Mouse (Mus musculus): ENCODE data around the gene Elfn2. TPM values are rescaled to one million over a fixed set of nuclear protein-coding genes. Genes with fewer than 3 reads are reported as not detected.

The Elfn2 gene
- polyA plus RNA-seq, 1 experiment from 2014 or later, result 0.91 TPM

DNA sequence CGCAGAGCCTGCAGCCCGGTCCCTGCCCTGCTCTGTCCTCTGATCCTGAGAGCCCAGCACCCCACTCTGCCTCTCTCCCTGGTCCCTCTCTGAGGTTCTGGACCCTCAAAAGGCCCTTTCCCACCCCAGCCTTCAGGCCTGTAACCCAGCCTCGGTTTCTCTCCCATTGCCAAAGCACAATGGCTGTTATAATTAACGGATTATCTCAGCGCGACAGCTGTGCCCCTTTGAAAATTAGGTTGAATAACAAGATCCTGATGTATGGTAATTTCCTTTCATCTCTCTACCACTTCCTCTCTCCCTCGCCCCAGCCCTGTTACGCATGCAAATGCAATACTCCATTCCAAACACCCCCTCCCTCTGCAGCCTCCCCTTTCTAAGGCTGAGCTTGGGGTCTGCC, 35.1 kb downstream of the Elfn2 start:
- peak; percentile 62 for DNase-seq (ENCODE audit: low spot score)

DNA sequence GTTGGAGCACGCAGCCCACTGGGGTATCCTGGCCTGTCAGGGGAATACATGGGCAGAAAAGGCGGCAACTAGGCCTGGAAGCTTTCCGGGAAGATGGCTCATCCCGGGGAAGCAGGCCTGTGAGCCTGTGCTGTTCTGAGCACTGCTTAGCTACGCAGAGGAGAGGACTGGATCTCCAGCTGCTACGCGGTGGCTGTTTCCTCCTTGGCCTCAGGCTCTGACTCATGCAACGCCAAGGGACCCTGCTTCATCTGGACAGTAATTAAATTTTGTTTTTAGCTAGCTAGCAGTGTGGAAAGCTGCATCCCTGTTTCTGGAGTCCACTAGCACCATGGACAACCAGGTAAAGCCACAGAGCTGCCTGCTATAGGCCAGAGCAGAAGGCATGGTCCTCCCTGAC, 36.8 kb downstream of the Elfn2 start:
- no peak for DNase-seq (ENCODE audit: low spot score)

DNA sequence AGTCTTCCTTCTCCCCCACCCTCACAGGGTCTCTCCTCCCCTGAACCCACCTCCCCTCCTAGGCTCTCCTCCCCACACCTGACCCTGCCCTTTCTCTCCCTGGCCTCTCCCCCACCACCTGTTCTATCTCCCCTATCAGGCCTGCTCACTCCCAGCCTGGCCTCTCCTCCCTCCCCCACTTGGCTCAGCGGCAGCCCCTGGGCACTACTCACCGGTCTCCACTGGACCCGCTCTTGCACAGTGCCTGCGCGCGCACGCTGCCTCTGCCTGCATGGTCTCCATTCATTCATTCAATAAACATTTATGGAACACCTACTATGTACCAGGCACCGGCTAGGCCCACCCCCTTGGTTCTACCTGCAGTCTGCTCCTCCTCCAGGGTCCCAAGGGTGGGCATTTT, 37.3 kb downstream of the Elfn2 start:
- DNase-seq (ENCODE audit: low spot score), result no peak

DNA sequence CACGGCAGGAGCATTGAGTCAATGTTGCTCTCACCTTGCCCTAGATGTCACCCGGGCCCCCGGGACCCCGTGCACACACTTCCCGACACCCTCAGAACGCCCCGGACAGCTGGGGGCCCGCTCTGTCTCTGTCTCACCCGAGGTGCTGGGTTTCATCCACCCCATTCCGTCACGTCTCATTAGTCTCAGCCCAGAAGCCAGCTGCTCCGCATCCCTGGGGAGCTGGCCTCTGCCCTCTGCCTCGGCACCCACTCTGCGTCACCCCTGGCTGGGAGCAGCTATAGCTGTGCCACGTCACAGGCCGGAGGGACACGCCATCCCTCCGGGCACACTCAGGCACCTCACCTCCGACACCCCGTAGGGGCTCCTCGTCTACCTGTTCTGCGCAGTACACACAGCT, 38.3 kb downstream of the Elfn2 start:
- no peak for DNase-seq (ENCODE audit: low spot score)

DNA sequence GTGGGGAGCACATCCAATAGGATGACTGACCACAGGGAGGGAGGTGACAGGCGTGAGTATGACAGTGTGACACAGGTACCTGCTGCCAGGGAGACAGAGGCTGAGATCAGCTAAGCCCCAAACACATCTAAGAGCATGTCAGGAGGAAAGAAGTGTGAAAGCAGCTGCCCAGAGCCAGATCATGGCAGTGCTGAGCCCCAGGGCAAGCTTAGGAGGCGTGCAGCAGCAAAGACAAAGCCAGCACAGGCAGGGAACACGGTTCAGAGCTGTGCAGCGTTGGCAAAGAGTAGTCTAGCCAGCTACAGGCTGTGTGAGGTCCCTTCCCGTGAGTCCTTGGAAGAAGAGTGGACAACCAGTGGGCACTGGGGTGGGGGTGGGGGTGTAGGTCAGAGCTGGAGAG, 40.9 kb downstream of the Elfn2 start:
- DNase-seq (ENCODE audit: low spot score), result no peak

DNA sequence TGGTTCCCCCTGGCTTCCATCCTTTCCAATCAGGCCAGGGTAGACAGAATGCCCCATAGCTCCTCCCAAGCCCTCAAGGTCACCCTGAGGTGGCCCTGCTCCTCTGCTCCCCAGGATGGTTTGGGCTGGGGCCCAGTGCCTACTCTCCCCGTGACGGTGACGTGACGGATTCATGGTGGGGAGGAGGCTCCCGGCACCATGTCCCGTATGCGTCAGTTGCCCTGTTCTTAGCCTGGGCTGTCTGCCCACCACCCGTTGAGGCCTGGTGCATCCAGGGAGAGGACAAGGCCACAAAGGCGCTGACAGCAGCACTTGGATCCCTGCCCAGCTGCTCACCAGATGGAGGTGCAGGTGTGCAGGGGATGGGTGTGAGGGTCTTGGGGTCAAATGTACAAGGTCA, 41.6 kb downstream of the Elfn2 start:
- no peak for DNase-seq (ENCODE audit: low spot score)

DNA sequence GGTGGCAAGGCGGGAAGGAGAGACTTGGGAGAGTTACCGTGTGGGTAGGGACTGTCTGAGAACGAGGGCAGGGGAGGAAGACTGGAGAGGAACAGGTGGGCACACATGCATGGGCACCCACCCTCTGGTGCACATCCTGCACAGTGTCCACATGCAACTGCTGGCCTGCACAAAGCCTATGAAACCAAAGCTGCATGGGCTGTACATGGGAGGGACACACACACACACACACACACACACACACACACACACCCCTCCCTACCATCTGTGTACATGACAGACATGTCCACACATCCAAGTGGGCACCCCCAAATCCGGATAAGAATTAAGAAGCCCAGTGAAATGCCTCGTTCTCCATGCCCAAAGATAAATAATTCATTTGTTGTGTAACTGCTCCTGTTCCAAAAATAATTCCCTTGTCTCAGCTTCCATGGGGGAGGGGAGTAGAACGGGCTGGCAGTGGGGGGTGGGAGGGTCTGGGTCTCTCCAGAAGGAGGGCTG, 43.6 kb downstream of the Elfn2 start:
- no peak for DNase-seq (ENCODE audit: low spot score)

DNA sequence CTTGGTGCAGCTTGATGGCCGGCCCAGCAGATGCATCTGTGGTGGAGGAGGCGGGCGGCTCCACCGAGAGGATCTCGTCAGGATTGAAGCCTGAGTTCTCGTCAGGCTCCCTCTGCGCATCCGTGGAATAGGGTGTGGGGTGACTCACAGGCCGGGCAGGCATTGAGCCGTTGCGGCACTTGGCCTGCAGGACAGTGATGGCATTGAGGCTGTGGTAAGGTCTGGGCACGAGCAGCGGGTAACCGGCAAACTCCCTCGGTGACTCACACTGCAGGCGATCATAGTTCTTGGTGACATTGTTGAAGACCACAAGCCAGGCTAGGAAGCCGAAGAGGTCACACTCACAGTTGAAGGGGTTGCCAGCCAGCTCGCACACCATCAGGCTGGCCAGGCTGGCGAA, 45.1 kb downstream of the Elfn2 start:
- no peak for DNase-seq (ENCODE audit: low spot score)

DNA sequence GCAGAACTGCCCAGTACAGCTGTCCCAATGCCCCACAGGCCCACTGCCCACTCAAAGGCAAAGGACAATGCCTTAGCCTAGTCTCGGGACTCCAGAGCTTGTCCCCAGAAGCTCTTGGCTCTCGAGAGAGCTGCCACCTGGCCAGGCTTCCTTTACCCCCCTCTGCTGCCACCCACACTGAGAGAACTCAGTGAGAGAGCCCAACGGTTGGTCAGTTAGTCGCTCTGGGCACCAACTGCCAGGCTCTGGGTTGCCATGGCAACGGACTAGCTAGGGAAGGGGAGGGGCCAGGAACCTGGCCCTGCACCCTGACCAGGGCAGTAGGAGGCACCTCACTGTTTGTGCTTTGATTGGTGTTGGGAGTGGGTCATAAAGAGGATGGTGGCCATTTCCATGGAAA, 48.2 kb downstream of the Elfn2 start:
- DNase-seq (ENCODE audit: low spot score), result no peak

DNA sequence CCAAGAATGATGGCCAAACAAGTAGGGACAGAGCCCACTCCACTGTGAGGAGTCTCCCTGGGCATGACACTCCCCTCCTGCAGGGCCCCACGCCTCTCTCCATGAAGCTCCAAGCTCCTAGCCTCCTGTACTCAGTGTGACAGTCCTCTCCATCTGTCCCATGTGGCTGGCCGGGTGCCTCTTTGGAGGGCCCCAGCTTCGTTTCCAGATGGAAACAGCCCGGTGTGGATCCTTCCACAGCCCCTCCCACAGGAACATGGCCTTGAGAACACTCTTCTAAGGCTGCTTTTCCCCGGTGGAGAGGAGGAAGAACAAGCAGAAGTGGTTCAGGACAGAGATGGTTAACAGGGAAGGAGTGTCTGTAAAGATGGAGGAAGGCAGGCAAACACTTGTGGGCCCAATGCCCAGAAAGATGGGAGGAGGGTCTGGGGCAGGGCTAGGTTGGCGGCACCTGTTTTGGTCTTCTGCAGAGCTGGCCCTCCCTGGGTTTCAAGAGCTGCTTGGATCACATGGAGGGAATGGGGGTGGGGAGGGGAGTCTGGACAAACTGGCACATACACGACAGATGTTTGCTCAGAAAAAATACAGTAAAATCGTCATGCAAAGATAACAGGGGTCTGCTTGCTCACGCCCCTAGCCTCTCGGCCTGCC, 49.2 kb downstream of the Elfn2 start:
- no peak for DNase-seq (ENCODE audit: low spot score)

DNA sequence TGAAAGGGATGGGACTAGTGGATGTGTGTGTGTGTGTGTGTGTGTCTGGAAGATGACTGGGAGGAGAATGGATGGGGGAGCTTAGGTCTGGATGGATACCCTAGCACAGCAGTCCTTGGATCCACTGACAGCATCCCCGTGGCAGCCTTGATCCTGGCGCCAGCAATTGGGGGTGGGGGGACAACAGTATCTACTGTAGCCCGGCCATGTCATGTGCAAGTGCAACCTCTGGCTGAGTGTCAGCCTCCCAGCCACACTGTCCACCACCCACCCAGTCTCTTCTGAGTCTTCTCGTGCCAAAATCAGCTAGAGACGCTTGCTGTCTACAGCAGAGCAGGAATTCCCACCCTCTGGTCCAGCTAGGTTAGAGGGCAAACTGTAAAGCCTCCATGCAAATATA, 54.3 kb downstream of the Elfn2 start:
- no peak for DNase-seq (ENCODE audit: low spot score)

DNA sequence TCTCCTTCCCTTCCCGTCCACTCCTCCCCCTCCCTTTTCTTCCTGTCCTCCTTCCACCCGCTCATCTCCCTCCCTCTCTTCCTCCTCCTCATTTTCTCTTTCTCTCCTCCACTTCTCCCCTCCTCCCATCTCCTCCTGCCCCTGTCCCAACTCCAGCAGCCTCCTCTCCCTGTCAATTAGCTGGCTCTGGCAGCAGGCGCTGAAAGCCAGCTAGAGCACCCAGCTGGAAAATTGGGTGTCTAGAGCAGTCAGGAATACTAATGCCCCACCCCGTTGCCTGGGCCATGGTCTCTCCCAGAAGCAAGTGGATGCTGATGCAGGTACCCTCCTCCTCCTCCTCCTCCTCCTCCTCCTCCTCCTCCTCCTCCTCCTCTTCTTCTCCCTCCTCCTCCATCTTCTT, 67.4 kb downstream of the Elfn2 start:
- no peak for DNase-seq (ENCODE audit: low spot score)

DNA sequence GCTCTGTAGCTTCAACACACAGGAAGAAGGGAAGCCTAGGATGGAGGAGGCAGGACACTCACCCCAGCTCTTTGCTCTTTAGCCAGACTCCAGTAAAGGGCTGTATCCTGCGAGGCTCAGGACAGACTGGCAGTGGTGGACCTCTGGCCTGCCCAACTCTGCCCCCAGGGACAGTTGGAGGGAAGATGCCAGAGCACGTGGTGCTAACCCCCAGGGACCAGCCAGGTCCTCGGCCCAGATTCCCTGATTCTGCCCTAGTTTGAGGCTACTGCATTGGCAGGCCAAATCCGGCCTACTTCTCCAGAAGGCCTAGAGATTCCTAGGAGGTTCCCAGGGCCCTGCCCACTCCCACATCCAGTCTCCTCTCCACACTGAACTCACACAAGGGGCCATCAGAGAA, 70.8 kb downstream of the Elfn2 start:
- DNase-seq (ENCODE audit: low spot score), result no peak

DNA sequence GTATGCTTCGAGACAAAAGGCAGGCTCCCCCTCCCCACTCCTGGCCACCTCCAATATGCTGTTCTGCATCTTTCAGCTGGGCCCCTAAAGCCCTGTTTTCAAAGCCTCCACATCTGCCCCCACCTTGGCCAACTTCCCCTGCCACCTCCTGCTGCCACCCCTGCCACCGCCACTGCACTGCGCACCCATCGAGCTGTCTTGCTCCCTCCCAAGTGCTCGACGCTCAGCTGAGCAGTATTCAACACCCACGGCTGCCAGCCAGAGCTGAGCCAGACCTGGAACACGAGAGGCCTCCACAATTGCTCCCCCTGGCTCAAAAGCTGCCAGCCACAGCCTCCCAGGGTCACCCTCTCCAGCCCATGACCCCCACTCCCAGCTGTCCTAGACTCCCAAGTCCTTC, 74.0 kb downstream of the Elfn2 start:
- no peak for DNase-seq (ENCODE audit: low spot score)

DNA sequence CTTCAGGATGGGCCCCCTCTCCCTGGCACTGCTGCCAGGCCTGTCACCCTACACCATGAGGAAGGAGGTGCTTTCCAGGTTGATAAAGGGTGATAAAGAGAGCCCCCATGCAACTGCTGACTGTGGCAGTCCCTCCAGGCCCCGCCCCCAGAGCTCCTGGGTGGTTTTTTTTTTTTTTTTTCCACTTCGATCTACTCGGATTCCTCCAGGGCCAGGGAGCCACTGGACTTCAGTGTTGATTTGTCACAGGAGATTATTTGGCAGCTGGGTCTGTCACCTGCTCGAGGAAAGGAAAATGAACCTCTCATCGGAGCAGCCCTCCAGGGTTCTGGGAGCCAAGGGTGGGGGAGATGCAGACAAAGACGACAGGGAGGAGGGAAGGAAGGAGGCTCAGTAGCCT, 74.9 kb downstream of the Elfn2 start:
- no peak for DNase-seq (ENCODE audit: low spot score)

DNA sequence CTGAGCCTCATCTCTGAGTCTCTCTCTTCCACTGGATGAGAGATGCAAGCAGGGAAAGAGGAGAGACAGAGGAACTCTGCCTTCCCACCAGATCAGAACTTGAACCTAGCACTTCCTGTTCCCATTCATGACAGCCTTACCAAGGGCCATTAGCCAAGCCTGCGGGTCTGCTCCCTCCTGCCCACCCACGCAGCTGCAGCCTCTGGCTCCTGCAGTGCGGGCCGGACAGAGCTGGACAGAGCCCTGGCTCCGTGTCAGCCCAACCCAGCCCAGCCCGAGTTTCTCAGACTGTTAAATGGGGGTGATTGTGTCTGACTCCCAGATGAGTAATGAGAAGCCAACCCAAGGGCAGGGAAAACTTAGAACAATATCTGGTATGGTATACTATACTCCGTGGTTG, 83.3 kb downstream of the Elfn2 start:
- no peak for DNase-seq (ENCODE audit: low spot score)

DNA sequence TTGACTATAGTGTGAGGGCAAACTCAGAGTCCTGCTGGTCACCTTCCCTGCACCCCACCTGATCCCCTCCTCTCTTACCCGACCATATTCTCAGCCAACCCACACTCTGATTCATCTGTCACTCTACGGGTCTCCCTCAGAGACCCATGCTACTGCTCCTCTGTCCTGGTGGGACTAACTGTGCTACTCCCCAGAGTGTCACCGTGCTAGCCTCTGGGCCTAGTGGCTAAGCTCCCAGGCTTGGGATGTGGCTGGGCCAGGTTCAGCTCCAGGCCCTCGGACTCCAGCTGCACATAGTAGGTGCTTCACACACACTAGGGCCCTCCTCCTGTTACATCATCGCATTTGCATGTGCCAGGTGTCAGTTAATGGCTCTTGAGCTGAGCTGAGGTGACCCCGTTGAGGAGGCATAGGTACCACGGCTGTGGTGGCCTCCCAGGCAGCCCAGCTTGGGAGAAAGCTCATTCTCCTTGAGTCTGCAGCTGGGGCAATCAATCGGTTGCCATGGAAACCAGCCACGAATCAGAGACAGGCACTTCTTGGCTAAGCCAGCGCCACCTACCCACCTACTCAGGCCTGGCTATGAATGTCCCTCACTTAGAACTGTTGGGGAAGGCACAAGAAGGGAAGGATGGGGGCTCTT, 84.4 kb downstream of the Elfn2 start:
- DNase-seq (ENCODE audit: low spot score), result peak; percentile 61

DNA sequence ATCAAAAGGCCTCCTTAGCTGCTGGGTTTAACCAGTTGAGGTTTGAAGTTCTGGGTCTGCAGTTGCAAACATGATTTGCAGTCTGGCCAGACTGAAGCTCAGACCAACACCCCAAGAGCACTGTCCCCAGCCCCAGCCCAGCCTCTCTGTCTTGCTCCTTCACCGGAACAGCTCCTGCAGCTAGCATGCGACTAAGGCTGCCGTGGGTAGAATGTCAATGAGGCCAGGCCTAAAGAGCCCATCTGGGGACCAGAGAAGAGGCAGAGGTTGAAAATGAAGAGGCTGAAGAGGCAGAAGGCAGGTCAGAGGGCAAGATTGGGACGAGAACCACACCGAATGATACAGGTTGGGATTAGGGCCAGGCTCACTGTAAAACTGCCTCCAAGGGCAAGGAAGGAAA, 85.2 kb downstream of the Elfn2 start:
- no peak for DNase-seq (ENCODE audit: low spot score)

DNA sequence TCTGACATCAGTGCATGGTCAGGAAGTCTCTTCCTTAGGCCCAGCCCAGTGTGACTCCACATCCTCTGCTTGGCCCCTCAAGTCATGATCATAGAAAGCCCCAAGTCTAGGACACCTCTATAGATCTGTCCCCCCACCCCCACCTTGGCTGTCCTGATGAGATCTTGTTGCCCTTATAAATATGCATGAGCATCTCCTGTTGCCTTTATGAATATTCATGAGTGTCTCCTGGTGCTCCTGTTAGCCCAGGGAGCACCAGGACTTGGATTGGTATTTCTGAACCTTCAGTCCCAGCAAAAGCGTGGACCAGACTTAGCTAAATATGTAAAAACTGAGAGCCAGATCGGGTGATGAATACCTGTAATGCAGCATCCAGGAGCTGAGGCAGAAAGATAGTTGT, 86.2 kb downstream of the Elfn2 start:
- DNase-seq (ENCODE audit: low spot score), result no peak

DNA sequence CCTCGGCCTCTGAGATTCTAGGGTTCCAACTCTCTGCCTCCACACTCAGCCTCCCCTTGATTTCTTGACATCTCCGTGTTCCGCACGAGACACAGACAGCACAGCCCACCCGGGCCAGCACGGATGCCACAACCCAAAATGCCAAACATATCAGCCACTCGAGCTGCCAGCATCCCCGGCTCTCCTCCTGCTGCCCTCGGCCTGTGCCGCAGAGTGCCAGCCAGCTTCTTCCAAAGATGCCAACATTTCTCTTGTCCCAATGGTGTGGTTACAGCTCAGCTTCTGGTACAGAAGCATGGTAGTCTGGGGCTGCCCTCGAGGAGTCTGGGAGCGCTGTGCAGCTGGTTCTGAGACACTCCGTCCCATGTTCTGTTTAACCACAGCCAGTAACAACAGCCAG, 92.3 kb downstream of the Elfn2 start:
- no peak for DNase-seq (ENCODE audit: low spot score)

DNA sequence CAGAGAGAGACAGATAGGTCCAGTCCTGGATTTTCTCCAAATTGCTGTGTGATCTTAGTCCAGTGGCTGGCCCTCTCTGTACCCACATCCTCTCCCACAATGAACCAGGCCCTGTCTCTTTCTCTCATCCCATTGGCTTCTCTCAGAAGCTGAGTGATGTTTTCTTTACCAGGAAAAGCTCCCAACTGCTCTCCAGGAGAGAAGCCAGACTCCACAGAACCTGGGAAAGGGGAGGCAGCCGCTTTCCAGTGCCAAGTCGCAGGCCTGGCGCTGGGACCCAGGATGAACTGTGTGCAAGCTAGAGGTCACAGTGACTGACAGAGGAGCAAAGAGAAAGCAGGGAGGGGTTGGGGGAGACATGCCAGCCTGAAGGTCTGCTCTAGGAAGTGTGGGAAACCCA, 93.6 kb downstream of the Elfn2 start:
- no peak for DNase-seq (ENCODE audit: low spot score)

DNA sequence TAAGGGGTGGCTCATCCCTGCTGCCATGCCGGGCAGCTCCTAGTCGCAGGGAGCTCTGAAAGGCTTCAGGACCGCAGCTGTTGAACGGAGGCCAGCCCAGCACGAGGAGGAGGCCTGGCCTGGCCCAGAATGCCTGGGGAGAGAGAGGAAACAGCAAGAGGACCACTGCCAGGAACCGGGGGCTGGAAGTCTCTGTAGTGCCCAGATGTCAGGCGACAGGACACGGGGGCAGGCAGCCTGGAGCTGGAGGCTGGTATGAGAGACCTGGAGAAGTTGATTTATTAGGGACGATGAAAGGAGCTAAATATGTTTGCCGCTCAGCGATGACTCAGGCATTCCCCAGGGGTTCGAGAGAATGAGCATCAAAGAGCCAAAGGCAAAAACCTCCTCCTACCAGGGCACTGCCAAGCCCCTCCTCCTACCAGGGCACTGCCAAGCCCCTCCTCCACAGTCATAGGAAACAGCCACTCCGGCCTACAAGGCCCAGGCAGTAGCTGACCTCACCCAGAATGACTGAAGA, 94.1 kb downstream of the Elfn2 start:
- no peak for DNase-seq (ENCODE audit: low spot score)

DNA sequence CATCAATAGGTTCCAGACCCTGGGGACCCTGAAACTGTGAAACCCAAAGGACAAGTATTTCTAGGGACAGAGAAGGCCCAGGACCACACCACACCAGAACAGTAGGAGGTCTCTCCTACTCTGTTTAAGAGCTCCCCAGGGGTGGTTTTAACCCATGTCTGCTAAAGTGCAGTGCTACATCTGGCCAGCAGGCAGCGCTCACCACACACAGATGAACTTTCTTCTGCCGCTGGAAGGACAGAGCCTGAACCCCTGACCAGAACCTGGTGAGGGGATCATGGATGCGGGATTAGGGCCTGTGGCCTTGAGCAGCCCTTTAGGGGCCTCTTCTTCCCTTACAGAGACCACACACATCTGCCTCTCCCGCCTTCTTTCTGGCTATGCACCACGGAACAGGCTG, 95.1 kb downstream of the Elfn2 start:
- peak; percentile 76 for DNase-seq (ENCODE audit: low spot score)

All from thymus, postnatal 0 days (tissue).